Mouse (Mus musculus) CD8-positive naive resting alpha-beta T cell, adult 2 months (primary cell): ENCODE measurements around the gene Mcpt8.
"Not testable (repeated sequence)": the region's sequence is repeated elsewhere in the genome, so short reads cannot be mapped to it uniquely, and the experiment has no call there.

ENCODE experiments used
- DNase-seq, 2 experiments: peaks; one replicate each; pipeline ENCODE4 v3.0.0; 2022; ENCODE audit warnings: low read depth in 2 of 2, low spot score in 2 of 2

Mcpt8 gene

GRCm38 (mm10) chr14:56085167-56085566, at the start of gene Mcpt8:
TSS of gene Mcpt8 (minus strand) at chr14:56085273.
- no peak for DNase-seq

- not testable (repeated sequence) for DNase-seq
Observed at GRCm38 (mm10) chr14:56133675-56134074, 48.6 kb upstream of the Mcpt8 start.

- DNase-seq, result not testable (repeated sequence)
Observed at GRCm38 (mm10) chr14:56132508-56132907, 47.4 kb upstream of the Mcpt8 start, which contains the start of gene Gzmd. TSS of gene Gzmd (minus strand) at chr14:56132608.

- DNase-seq, result no peak
Observed at GRCm38 (mm10) chr14:56128341-56128740, 43.3 kb upstream of the Mcpt8 start.

- no peak for DNase-seq
Observed at GRCm38 (mm10) chr14:56123516-56123915, 38.4 kb upstream of the Mcpt8 start.

GRCm38 (mm10) chr14:56120525-56120924, 35.5 kb upstream of the Mcpt8 start, which contains the start of gene Gzme:
TSS of gene Gzme (minus strand) at chr14:56120625.
- no peak for DNase-seq

- DNase-seq, result not testable (repeated sequence)
Observed at GRCm38 (mm10) chr14:56115531-56116310, 30.6 kb upstream of the Mcpt8 start.

- no peak for DNase-seq
Observed at GRCm38 (mm10) chr14:56105447-56106180, 20.5 kb upstream of the Mcpt8 start.

GRCm38 (mm10) chr14:56105016-56105415, 19.9 kb upstream of the Mcpt8 start:
- no peak for DNase-seq

GRCm38 (mm10) chr14:56103452-56103851, 18.4 kb upstream of the Mcpt8 start:
- no peak for DNase-seq

- DNase-seq, result no peak
Observed at GRCm38 (mm10) chr14:56102386-56102785, 17.3 kb upstream of the Mcpt8 start, which contains the start of gene Ctsg. TSS of gene Ctsg (minus strand) at chr14:56102574.

- DNase-seq, result no peak
Observed at GRCm38 (mm10) chr14:56098940-56099339, 13.9 kb upstream of the Mcpt8 start.

- DNase-seq, result no peak
Observed at GRCm38 (mm10) chr14:56097597-56097996, 12.5 kb upstream of the Mcpt8 start.

- DNase-seq, result no peak
Observed at GRCm38 (mm10) chr14:56093353-56093752, 8.3 kb upstream of the Mcpt8 start.

GRCm38 (mm10) chr14:56086711-56087110, 1.6 kb upstream of the Mcpt8 start:
- DNase-seq, result no peak

GRCm38 (mm10) chr14:56082016-56082415, 3.1 kb downstream of the Mcpt8 start:
- DNase-seq, result no peak

- not testable (repeated sequence) for DNase-seq
Observed at GRCm38 (mm10) chr14:56062213-56062612, 22.9 kb downstream of the Mcpt8 start, which contains the start of gene Mcpt4. TSS of gene Mcpt4 (minus strand) at chr14:56062313.

- DNase-seq, result no peak
Observed at GRCm38 (mm10) chr14:56057722-56058121, 27.4 kb downstream of the Mcpt8 start.

- DNase-seq, result no peak
Observed at GRCm38 (mm10) chr14:56055408-56055807, 29.7 kb downstream of the Mcpt8 start.

GRCm38 (mm10) chr14:56041792-56042191, 43.3 kb downstream of the Mcpt8 start, which contains the start of gene Mcpt2:
TSS of gene Mcpt2 (plus strand) at chr14:56042041.
- not testable (repeated sequence) for DNase-seq

GRCm38 (mm10) chr14:56034433-56034832, 50.6 kb downstream of the Mcpt8 start:
- DNase-seq, result no peak
